Mouse (Mus musculus) MEL (cell line): ENCODE measurements at regions not wholly inside any gene's neighbourhood (a gene's known extent, or its start where the extent isn't known, plus 50 kb on each side); places are given as distances from the start of the nearest gene placed in this dataset.

Experiments used
- DNase-seq: peaks from one replicate; pipeline ENCODE4 v3.0.0; 2011; ENCODE audit warnings: low read depth, low spot score
- H3K27ac ChIP-seq: 2 replicates; pipeline ENCODE4 v1.5.1; 2012; ENCODE audit warnings: low read depth, mild to moderate bottlenecking, control low read depth, low read length, moderate library complexity; ENCODE audit not compliant: control insufficient read depth
- H3K27me3 ChIP-seq, 2 experiments: fragments of 150-350 bp in 1 of 2; sonication (generic) in 1 of 2; 2 replicates each; pipeline ENCODE4 v1.6.1; 2012; ENCODE audit warnings: low read length in 2 of 2, mild to moderate bottlenecking in 2 of 2, improper control_type of control experiment in 1 of 2, moderate library complexity in 1 of 2; ENCODE audit not compliant: insufficient read depth in 2 of 2, control insufficient read depth in 1 of 2
- H3K36me3 ChIP-seq, 2 experiments: 2 replicates each; pipeline ENCODE4 v1.6.1; 2012 to 2014; ENCODE audit warnings: low read length in 2 of 2, improper control_type of control experiment in 1 of 2, inconsistent platforms in 1 of 2, mild to moderate bottlenecking in 1 of 2; ENCODE audit not compliant: insufficient read depth in 2 of 2, control insufficient read depth in 1 of 2
- H3K4me1 ChIP-seq, 2 experiments: fragments of 150-350 bp in 1 of 2; sonication (generic) in 1 of 2; 2 replicates each; pipeline ENCODE4 v1.6.1; 2012; ENCODE audit warnings: low read length in 2 of 2, improper control_type of control experiment in 1 of 2, mild to moderate bottlenecking in 1 of 2; ENCODE audit not compliant: insufficient read depth in 2 of 2, control insufficient read depth in 1 of 2
- H3K4me3 ChIP-seq, 2 experiments: fragments of 150-350 bp in 1 of 2; sonication (generic) in 1 of 2; 2 replicates each; pipeline ENCODE4 v1.5.1; 2012; ENCODE audit warnings: low read depth in 2 of 2, low read length in 2 of 2, mild to moderate bottlenecking in 2 of 2, moderate library complexity in 2 of 2, control low read depth in 1 of 2, improper control_type of control experiment in 1 of 2; ENCODE audit not compliant: control insufficient read depth in 1 of 2, insufficient read depth in 1 of 2
- H3K79me2 ChIP-seq: 2 replicates; pipeline ENCODE4 v1.6.1; 2012; ENCODE audit warnings: mild to moderate bottlenecking, low read length, moderate library complexity; ENCODE audit not compliant: control insufficient read depth, poor library complexity, insufficient read depth
- H3K9ac ChIP-seq: 2 replicates; pipeline ENCODE4 v1.6.1; 2012; ENCODE audit warnings: low read depth, mild to moderate bottlenecking, control low read depth, low read length, moderate library complexity; ENCODE audit not compliant: control insufficient read depth, poor library complexity, severe bottlenecking
- H3K9me3 ChIP-seq: fragments of 150-350 bp; sonication (generic); replicated peaks from 2 replicates; pipeline ENCODE4 v1.6.1; 2012; ENCODE audit warnings: mild to moderate bottlenecking, low read length, improper control_type of control experiment, moderate library complexity; ENCODE audit not compliant: insufficient read depth
- BHLHE40 ChIP-seq: IDR thresholded peaks from 2 replicates; pipeline ENCODE4 v1.6.1; 2012; ENCODE audit warnings: low read depth, mild to moderate bottlenecking, inconsistent platforms, low read length, improper control_type of control experiment, borderline replicate concordance
- CHD1 ChIP-seq: IDR thresholded peaks from 2 replicates; pipeline ENCODE4 v1.6.1; 2012; ENCODE audit warnings: low read depth, mild to moderate bottlenecking, inconsistent platforms, low read length, improper control_type of control experiment
- ETS1 ChIP-seq: IDR thresholded peaks from 2 replicates; pipeline ENCODE4 v1.6.1; 2012; ENCODE audit warnings: low read depth, mild to moderate bottlenecking, inconsistent platforms, low read length, improper control_type of control experiment, moderate library complexity
- GATA1 ChIP-seq: IDR thresholded peaks from 2 replicates; pipeline ENCODE4 v1.6.1; 2011; ENCODE audit warnings: low read depth, low read length, improper control_type of control experiment
- MAFK ChIP-seq: IDR thresholded peaks from 2 replicates; pipeline ENCODE4 v1.6.1; 2011; ENCODE audit warnings: low read depth, mild to moderate bottlenecking, low read length, improper control_type of control experiment, borderline replicate concordance
- MEF2A ChIP-seq: IDR thresholded peaks from 2 replicates; pipeline ENCODE4 v1.6.1; 2014; ENCODE audit warnings: low read depth, mild to moderate bottlenecking, inconsistent platforms, low read length, improper control_type of control experiment; ENCODE audit not compliant: poor library complexity, insufficient replicate concordance, severe bottlenecking; ENCODE audit errors: extremely low read depth
- NELFE ChIP-seq: IDR thresholded peaks from 2 replicates; pipeline ENCODE4 v1.6.1; 2011; ENCODE audit warnings: low read depth, low read length, improper control_type of control experiment
- POLR2A ChIP-seq, 2 experiments: IDR thresholded peaks; 2 replicates each; pipeline ENCODE4 v1.6.1; 2011 to 2012; ENCODE audit warnings: low read length in 2 of 2, mild to moderate bottlenecking in 2 of 2, control low read depth in 1 of 2, improper control_type of control experiment in 1 of 2, low read depth in 1 of 2, moderate library complexity in 1 of 2; ENCODE audit not compliant: control insufficient read depth in 1 of 2, insufficient read depth in 1 of 2, poor library complexity in 1 of 2
- SMC3 ChIP-seq: IDR thresholded peaks from 2 replicates; pipeline ENCODE4 v1.6.1; 2011; ENCODE audit warnings: low read depth, low read length, improper control_type of control experiment
- TAL1 ChIP-seq: IDR thresholded peaks from 2 replicates; pipeline ENCODE4 v1.6.1; 2012; ENCODE audit warnings: mild to moderate bottlenecking, inconsistent platforms, low read length, moderate library complexity, mixed read lengths
- UBTF ChIP-seq: IDR thresholded peaks from 2 replicates; pipeline ENCODE4 v1.6.1; 2012; ENCODE audit warnings: low read depth, mild to moderate bottlenecking, inconsistent platforms, low read length, improper control_type of control experiment, moderate library complexity, borderline replicate concordance; ENCODE audit not compliant: insufficient read depth
- USF1 ChIP-seq: IDR thresholded peaks from 2 replicates; pipeline ENCODE4 v1.6.1; 2014; ENCODE audit warnings: low read depth, mild to moderate bottlenecking, inconsistent platforms, low read length, improper control_type of control experiment, moderate library complexity
- ZKSCAN1 ChIP-seq: IDR thresholded peaks from 2 replicates; pipeline ENCODE4 v1.6.1; 2012; ENCODE audit warnings: low read depth, mild to moderate bottlenecking, inconsistent platforms, low read length, improper control_type of control experiment, moderate library complexity
- ZNF384 ChIP-seq: IDR thresholded peaks from 2 replicates; pipeline ENCODE4 v1.6.1; 2012; ENCODE audit warnings: low read depth, mild to moderate bottlenecking, inconsistent platforms, low read length, improper control_type of control experiment

DNA sequence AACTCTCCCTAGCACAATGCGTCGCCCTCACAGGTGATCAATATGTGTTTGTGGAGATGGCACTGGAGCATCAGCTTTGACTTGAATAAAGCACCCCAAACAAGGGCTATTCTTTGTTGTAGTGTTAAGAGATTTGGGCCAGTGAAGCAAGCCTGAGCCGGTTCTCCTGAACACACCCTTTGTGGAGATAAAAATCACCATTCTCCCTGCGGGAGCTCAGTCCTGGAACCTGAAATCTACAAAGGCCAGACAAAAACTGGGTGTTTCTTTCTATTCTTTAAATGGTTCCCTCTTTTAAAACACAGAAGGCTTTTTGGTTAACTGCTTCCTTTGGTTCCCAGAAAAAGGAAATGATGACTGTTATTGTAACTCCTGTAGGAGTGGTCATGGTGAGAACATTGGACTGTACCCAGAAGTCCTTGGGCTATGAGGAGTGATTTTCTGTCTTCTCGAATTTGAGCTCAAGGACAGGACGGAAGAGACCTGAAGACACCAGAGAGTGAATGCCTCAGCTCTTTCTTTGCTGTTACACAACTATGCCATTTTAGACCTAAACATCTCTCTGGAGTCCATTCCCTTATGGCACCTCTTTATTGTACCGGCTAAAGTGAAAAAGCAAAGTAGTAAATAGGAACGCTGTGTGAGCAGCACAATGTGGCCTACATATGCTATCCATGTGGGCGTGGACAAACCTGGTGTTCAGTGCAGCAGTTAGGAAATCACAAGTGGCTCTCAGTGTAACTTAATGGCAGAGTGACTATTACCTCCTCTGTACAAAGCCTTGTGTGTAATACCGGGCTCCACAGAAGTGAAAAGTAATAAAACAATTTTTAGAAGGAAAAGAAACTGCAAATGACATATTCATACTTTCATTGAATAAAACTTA is 149.9 kb upstream of the Veph1 start:
- no peaks in the 10 kb centered on the region for H3K36me3 ChIP-seq
- no peak overlapping the region for H3K9ac ChIP-seq
- H3K27me3 ChIP-seq: no peaks in the 10 kb centered on the region; a peak in 3 of 4 replicates
- H3K9me3 ChIP-seq: no peaks in the 10 kb centered on the region
- DNase-seq: no peak
- no peak for TF ChIP-seq MEF2A
- no peak for TF ChIP-seq ETS1
- TF ChIP-seq POLR2A (IDR thresholded peaks at IDR 0.05; ENCODE audit: control insufficient read depth in 1 of 2, insufficient read depth in 1 of 2, low read depth in 1 of 2, low read length in 2 of 2, poor library complexity in 1 of 2): no peak
- no peak for TF ChIP-seq ZNF384
- TF ChIP-seq TAL1: no peak
- no peaks in the 10 kb centered on the region for H3K79me2 ChIP-seq
- no peaks in the 10 kb centered on the region for H3K4me1 ChIP-seq
- H3K27ac ChIP-seq: no peak overlapping the region
- no peak overlapping the region for H3K4me3 ChIP-seq

DNA sequence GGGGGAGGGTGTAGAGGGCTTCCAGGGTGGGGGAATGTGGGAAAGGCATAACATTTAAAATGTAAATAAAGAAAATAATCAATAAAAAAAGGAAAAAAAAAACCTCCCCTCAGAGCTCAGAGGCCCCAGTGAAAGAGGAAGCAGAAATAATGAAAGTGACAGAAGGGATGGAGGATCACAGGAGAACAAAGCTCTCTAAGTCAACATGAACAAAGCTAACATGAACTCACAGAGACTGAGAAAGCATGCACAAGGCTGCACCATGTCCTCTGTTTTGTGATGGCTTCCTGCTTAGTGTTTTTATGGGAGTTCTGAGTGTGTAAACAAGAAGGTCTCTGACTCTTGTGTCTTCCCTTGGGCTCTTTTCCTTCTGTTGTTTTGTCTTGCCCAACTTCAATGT is 136.6 kb upstream of the Veph1 start:
- no peaks in the 10 kb centered on the region for H3K4me1 ChIP-seq
- no peak for TF ChIP-seq USF1
- TF ChIP-seq GATA1: no peak
- TF ChIP-seq BHLHE40: no peak
- no peak for TF ChIP-seq UBTF
- TF ChIP-seq SMC3: no peak
- no peak for TF ChIP-seq ZKSCAN1
- TF ChIP-seq CHD1: no peak
- TF ChIP-seq NELFE: no peak
- H3K9me3 ChIP-seq: no peaks in the 10 kb centered on the region
- DNase-seq: no peak
- H3K9ac ChIP-seq: no peak overlapping the region
- H3K27ac ChIP-seq: no peak overlapping the region
- no peak overlapping the region for H3K4me3 ChIP-seq
- peaks cover 0 to 2% of the 10 kb centered on the region in 2 experiments; a peak in 2 of 4 replicates for H3K27me3 ChIP-seq
- H3K36me3 ChIP-seq: no peaks in the 10 kb centered on the region
- no peaks in the 10 kb centered on the region for H3K79me2 ChIP-seq

DNA sequence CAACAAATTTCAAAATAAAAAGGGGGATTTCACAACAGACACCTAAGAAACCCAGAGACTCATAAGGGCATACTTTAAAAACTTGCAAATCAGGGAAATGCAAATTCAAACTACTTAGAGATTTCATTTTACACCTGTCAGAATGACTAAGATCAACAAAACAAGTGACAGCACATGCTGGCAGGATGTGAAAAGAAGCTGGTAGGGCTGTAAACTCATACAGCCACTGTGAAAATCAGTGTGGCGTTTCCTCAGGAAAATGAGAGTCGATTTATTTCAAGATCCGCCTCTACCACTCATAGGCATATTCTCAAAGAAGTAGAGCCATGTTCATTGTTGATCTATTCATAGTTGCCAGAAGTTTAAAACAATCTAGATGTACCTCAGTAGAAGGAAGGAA is 133.6 kb upstream of the Veph1 start:
- H3K4me3 ChIP-seq: no peak overlapping the region
- no peaks in the 10 kb centered on the region for H3K36me3 ChIP-seq
- no peak overlapping the region for H3K27ac ChIP-seq
- DNase-seq: no peak
- no peak overlapping the region for H3K9ac ChIP-seq
- H3K79me2 ChIP-seq: no peaks in the 10 kb centered on the region
- H3K9me3 ChIP-seq: no peaks in the 10 kb centered on the region
- TF ChIP-seq MAFK (no peak), CHD1 (no peak)
- TF ChIP-seq, all 39 proteins: peak for 0
- H3K4me1 ChIP-seq: no peaks in the 10 kb centered on the region
- peaks cover 0 to 4% of the 10 kb centered on the region in 2 experiments; a peak in 2 of 4 replicates for H3K27me3 ChIP-seq
